Mouse (Mus musculus) ES-E14 (cell line): ENCODE data around the gene Rasip1. TPM values are rescaled to one million over a fixed set of nuclear protein-coding genes. Genes with fewer than 3 reads are reported as not detected.

Source experiments
- DNase-seq: peaks from one replicate; pipeline ENCODE4 v3.0.0-alpha.2; 2013; ENCODE audit warnings: low read depth, low spot score
- H3K27ac ChIP-seq: 2 replicates; pipeline ENCODE4 v1.5.1; 2012; ENCODE audit warnings: low read depth, mild to moderate bottlenecking, low read length, moderate library complexity, mixed read lengths; ENCODE audit not compliant: poor library complexity, insufficient read depth, severe bottlenecking
- H3K36me3 ChIP-seq: 2 replicates; pipeline ENCODE4 v1.6.1; 2012; ENCODE audit warnings: mild to moderate bottlenecking, low read length, moderate library complexity, mixed read lengths; ENCODE audit not compliant: control insufficient read depth, poor library complexity, insufficient read depth, severe bottlenecking
- H3K4me1 ChIP-seq, 2 experiments: fragments of 150-350 bp in 1 of 2; sonication (generic) in 1 of 2; 2 replicates each; pipeline ENCODE4 v1.6.1; 2012; ENCODE audit warnings: low read length in 2 of 2, mild to moderate bottlenecking in 1 of 2, mixed read lengths in 1 of 2; ENCODE audit not compliant: control insufficient read depth in 2 of 2, insufficient read depth in 2 of 2, poor library complexity in 1 of 2
- H3K4me3 ChIP-seq, 2 experiments: fragments of 150-350 bp in 1 of 2; sonication (generic) in 1 of 2; 2 replicates each; pipeline ENCODE4 v1.5.1; 2012; ENCODE audit warnings: low read length in 2 of 2, low read depth in 1 of 2, mild to moderate bottlenecking in 1 of 2, mixed read lengths in 1 of 2; ENCODE audit not compliant: insufficient read depth in 1 of 2, poor library complexity in 1 of 2, severe bottlenecking in 1 of 2
- H3K9ac ChIP-seq: 2 replicates; pipeline ENCODE4 v1.6.1; 2012; ENCODE audit warnings: low read depth, mild to moderate bottlenecking, low read length, mixed read lengths; ENCODE audit not compliant: poor library complexity, insufficient read depth, severe bottlenecking
- H3K9me3 ChIP-seq: fragments of 150-350 bp; sonication (generic); 2 replicates; pipeline ENCODE4 v1.6.1; 2012; ENCODE audit warnings: low read depth, mild to moderate bottlenecking, low read length; ENCODE audit not compliant: control insufficient read depth, insufficient read depth
- CHD2 ChIP-seq: IDR thresholded peaks from 2 replicates; pipeline ENCODE4 v1.6.1; 2014; ENCODE audit warnings: mild to moderate bottlenecking, low read depth, low read length, inconsistent platforms
- HCFC1 ChIP-seq: IDR thresholded peaks from 2 replicates; pipeline ENCODE4 v1.6.1; 2012; ENCODE audit warnings: low read length, inconsistent platforms, borderline replicate concordance; ENCODE audit not compliant: insufficient read depth
- MAFK ChIP-seq: IDR thresholded peaks from 2 replicates; pipeline ENCODE4 v1.6.1; 2014; ENCODE audit warnings: mild to moderate bottlenecking, low read depth, low read length, inconsistent platforms; ENCODE audit not compliant: insufficient read depth
- ZC3H11A ChIP-seq: IDR thresholded peaks from 2 replicates; pipeline ENCODE4 v1.6.1; 2012; ENCODE audit warnings: low read depth, mild to moderate bottlenecking, inconsistent platforms, low read length, borderline replicate concordance
- ZNF384 ChIP-seq: IDR thresholded peaks from 2 replicates; pipeline ENCODE4 v1.6.1; 2012; ENCODE audit warnings: low read depth, low read length, inconsistent platforms
- in situ Hi-C, 2 experiments: fragments of 600-800 bp; cut with MboI; formaldehyde crosslinking; loops; one replicate each; pipeline ENCODE4 v1.15.1; 2025; ENCODE audit warnings: low sequenced_read_pairs in 2 of 2, inconsistent platforms in 1 of 2; ENCODE audit not compliant: unreplicated experiment in 2 of 2
- total RNA-seq: library from RNA; depleted of rRNA; stranded (reverse); fragments of 300-350 nt; gene quantifications from 2 replicates; pipeline ENCODE4 v1.2.3, GENCODE M21; 2012

Gene Rasip1
- total RNA-seq, 1 experiment: 5.3 TPM

GRCm38 (mm10) chr7:45598960-45599879, 28.1 kb upstream of the Rasip1 start:
- Histone ChIP-seq H3K4me3 (no peak overlapping the region), H3K4me1 (peaks cover 0 to 36% of the 10 kb centered on the region in 2 experiments; a peak in 2 of 4 replicates), H3K27ac (peak overlapping the region; percentile 35; the same call in 1 of the 2 replicates), H3K36me3 (no peaks in the 10 kb centered on the region; the same call in 1 of the 2 replicates), H3K9ac (no peak overlapping the region), H3K9me3 (no peaks in the 10 kb centered on the region)
- no peak for TF ChIP-seq MAFK
- TF ChIP-seq HCFC1: no peak
- TF ChIP-seq ZC3H11A: no peak
- no peak for TF ChIP-seq CHD2
- TF ChIP-seq ZNF384: no peak
- DNase-seq: no peak
- in situ Hi-C loops: loop anchor here in 1 of 2 experiments (10.0 kb wide), 1 partner anchor 124 kb away; no protein-coding TSS in a partner anchor

GRCm38 (mm10) chr7:45605704-45606289, 21.5 kb upstream of the Rasip1 start:
- no peak overlapping the region for H3K27ac ChIP-seq
- no peaks in the 10 kb centered on the region for H3K9me3 ChIP-seq
- in situ Hi-C loops: no loop called here
- no peaks in the 10 kb centered on the region for H3K36me3 ChIP-seq
- no peak overlapping the region for H3K9ac ChIP-seq
- TF ChIP-seq ZNF384 (no peak), ZC3H11A (no peak), CHD2 (no peak), HCFC1 (no peak), MAFK (no peak)
- no peak overlapping the region for H3K4me3 ChIP-seq
- DNase-seq: no peak
- H3K4me1 ChIP-seq: peaks cover 0 to 9% of the 10 kb centered on the region in 2 experiments; a peak in 2 of 4 replicates

- no peak overlapping the region for H3K4me3 ChIP-seq
- DNase-seq: no peak
- no peaks in the 10 kb centered on the region for H3K9me3 ChIP-seq
- peaks cover 0 to 2% of the 10 kb centered on the region in 2 experiments; a peak in 1 of 4 replicates for H3K4me1 ChIP-seq
- TF ChIP-seq ZC3H11A: no peak
- TF ChIP-seq ZNF384: no peak
- TF ChIP-seq CHD2: no peak
- no peak for TF ChIP-seq MAFK
- TF ChIP-seq HCFC1: no peak
- no peaks in the 10 kb centered on the region for H3K36me3 ChIP-seq
- no peak overlapping the region for H3K9ac ChIP-seq
- in situ Hi-C loops: no loop called here
- H3K27ac ChIP-seq: no peak overlapping the region
Measured at GRCm38 (mm10) chr7:45609511-45609910, 17.8 kb upstream of the Rasip1 start.

- TF ChIP-seq ZC3H11A (no peak), HCFC1 (no peak)
- no peak overlapping the region for H3K9ac ChIP-seq
- no peaks in the 10 kb centered on the region for H3K9me3 ChIP-seq
- peaks cover 2% of the 10 kb centered on the region; the same call in 1 of the 2 replicates for H3K36me3 ChIP-seq
- no peak for DNase-seq
- in situ Hi-C loops: no loop called here
- H3K4me1 ChIP-seq: peaks cover 2 to 4% of the 10 kb centered on the region in 2 experiments; a peak in 1 of 4 replicates
- H3K4me3 ChIP-seq: no peak overlapping the region
- H3K27ac ChIP-seq: no peak overlapping the region
Measured at GRCm38 (mm10) chr7:45616277-45616676, 11.0 kb upstream of the Rasip1 start.
